Mouse (Mus musculus): ENCODE measurements around the gene Acot5.
A peak's percentile ranks its signal among the peaks of the same experiment; 100 is the strongest.
"Not testable (repeated sequence)": the region's sequence is repeated elsewhere in the genome, so short reads cannot be mapped to it uniquely, and the experiment has no call there.

Acot5 gene

GRCm38 (mm10) chr12:84068986-84069385 is at the start of gene Acot5:
Acot5 (plus strand) TSS chr12:84069325.
- no peak for DNase-seq (ENCODE audit: low spot score in 2 of 2)

GRCm38 (mm10) chr12:84020528-84020927 is 48.6 kb upstream of the Acot5 start:
- peak in 1 of 2 experiments; percentile 8 for DNase-seq (ENCODE audit: low spot score in 2 of 2)

GRCm38 (mm10) chr12:84022266-84022665 is 46.9 kb upstream of the Acot5 start:
- DNase-seq (ENCODE audit: low spot score in 2 of 2): not testable (repeated sequence)

- DNase-seq (ENCODE audit: low spot score in 2 of 2): no peak
These were observed 45.9 kb upstream of the Acot5 start for GRCm38 (mm10) chr12:84023052-84023745.

GRCm38 (mm10) chr12:84025888-84026287 is 43.2 kb upstream of the Acot5 start:
- no peak for DNase-seq (ENCODE audit: low spot score in 2 of 2)

GRCm38 (mm10) chr12:84028328-84028727 is 40.8 kb upstream of the Acot5 start:
- DNase-seq (ENCODE audit: low spot score in 2 of 2): not testable (repeated sequence)

- DNase-seq (ENCODE audit: low spot score in 2 of 2): not testable (repeated sequence)
These were observed 40.1 kb upstream of the Acot5 start for GRCm38 (mm10) chr12:84029043-84029442.

- peak; percentile 36 to 62 for DNase-seq (ENCODE audit: low spot score in 2 of 2)
These were observed 38.3 kb upstream of the Acot5 start for GRCm38 (mm10) chr12:84030659-84031332.

GRCm38 (mm10) chr12:84032854-84033253 is 36.3 kb upstream of the Acot5 start:
- no peak for DNase-seq (ENCODE audit: low spot score in 2 of 2)

- not testable (repeated sequence) for DNase-seq (ENCODE audit: low spot score in 2 of 2)
These were observed 35.8 kb upstream of the Acot5 start for GRCm38 (mm10) chr12:84033302-84033701.

GRCm38 (mm10) chr12:84034108-84034507 is 35.0 kb upstream of the Acot5 start:
- no peak for DNase-seq (ENCODE audit: low spot score in 2 of 2)

GRCm38 (mm10) chr12:84038241-84038640 is 30.9 kb upstream of the Acot5 start, which contains the start of gene Acot4:
Acot4 (plus strand) TSS chr12:84038379.
- DNase-seq (ENCODE audit: low spot score in 2 of 2): not testable (repeated sequence)

GRCm38 (mm10) chr12:84038691-84039111 is 30.4 kb upstream of the Acot5 start, which contains the start of gene Gm49366:
Gm49366 (plus strand) TSS chr12:84038935.
- not testable (repeated sequence) for DNase-seq (ENCODE audit: low spot score in 2 of 2)

GRCm38 (mm10) chr12:84042248-84042647 is 26.9 kb upstream of the Acot5 start:
- no peak for DNase-seq (ENCODE audit: low spot score in 2 of 2)

- DNase-seq (ENCODE audit: low spot score in 2 of 2): no peak
These were observed 25.1 kb upstream of the Acot5 start for GRCm38 (mm10) chr12:84044045-84044444.

GRCm38 (mm10) chr12:84046906-84047305 is 22.2 kb upstream of the Acot5 start:
- no peak for DNase-seq (ENCODE audit: low spot score in 2 of 2)

- DNase-seq (ENCODE audit: low spot score in 2 of 2): not testable (repeated sequence)
These were observed 18.4 kb upstream of the Acot5 start for GRCm38 (mm10) chr12:84050744-84051143.

GRCm38 (mm10) chr12:84051937-84052474 is 17.1 kb upstream of the Acot5 start, which contains the start of gene Acot3:
Acot3 (plus strand) TSS chr12:84052144.
- DNase-seq (ENCODE audit: low spot score in 2 of 2): no peak

- DNase-seq (ENCODE audit: low spot score in 2 of 2): no peak
These were observed 16.5 kb upstream of the Acot5 start for GRCm38 (mm10) chr12:84052609-84053008.

- no peak for DNase-seq (ENCODE audit: low spot score in 2 of 2)
These were observed 16.0 kb upstream of the Acot5 start for GRCm38 (mm10) chr12:84053173-84053572.

- DNase-seq (ENCODE audit: low spot score in 2 of 2): no peak
These were observed 15.3 kb upstream of the Acot5 start for GRCm38 (mm10) chr12:84053679-84054391.

GRCm38 (mm10) chr12:84060946-84061345 is 8.2 kb upstream of the Acot5 start:
- no peak for DNase-seq (ENCODE audit: low spot score in 2 of 2)
